Mouse (Mus musculus) bone marrow macrophage, adult 2 months (primary cell): Measurements from ENCODE around the gene Banp.

ENCODE experiments used
- CTCF ChIP-seq: IDR thresholded peaks from 2 replicates; pipeline ENCODE4 v1.5.1; 2012; ENCODE audit warnings: low read depth, mild to moderate bottlenecking, low read length, moderate library complexity
- POLR2A ChIP-seq: IDR thresholded peaks from 2 replicates; pipeline ENCODE4 v1.6.1; 2012; ENCODE audit warnings: mild to moderate bottlenecking, low read depth, low read length, borderline replicate concordance

DNA sequence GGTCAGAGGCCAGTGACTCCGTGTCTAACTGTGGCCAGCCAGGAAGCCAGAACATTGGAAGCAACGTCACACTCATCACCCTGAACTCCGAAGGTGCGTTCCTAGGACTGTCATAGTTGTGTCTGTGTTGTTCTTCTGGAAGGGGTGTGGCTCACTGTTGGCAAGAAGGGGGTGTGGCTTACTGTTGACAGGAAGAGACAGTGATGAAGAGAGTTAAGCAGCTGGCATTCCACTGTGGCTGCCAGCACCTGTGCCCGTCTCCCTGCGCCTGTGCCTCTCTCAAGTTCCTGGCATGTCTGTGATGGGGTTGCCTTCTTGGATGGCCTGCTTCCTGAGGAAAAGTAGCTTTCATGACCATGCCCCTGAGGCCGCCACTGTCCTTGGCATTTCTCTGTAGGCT, 42.1 kb downstream of the Banp start:
- TF ChIP-seq CTCF (no peak), POLR2A (no peak)
